Mouse (Mus musculus): ENCODE results near the gene Gimap4. TPM values are rescaled to one million over a fixed set of nuclear protein-coding genes. Genes with fewer than 3 reads are reported as not detected.

Gene Gimap4
- polyA plus RNA-seq (2015; fragmentation: Nextera tagmentation; extraction: Ambion mirVana) = 8.0 and 8.5 TPM in 2 replicates

- Histone ChIP-seq H3K4me2 (replicated peaks; ENCODE audit: low read depth) (no peak within 1 kb of the TSS), H3K9me3 (ENCODE audit: control insufficient read depth, low read length) (no peaks in the 10 kb centered on the region), H3K4me1 (replicated peaks; ENCODE audit: control insufficient read depth, insufficient read depth) (no peaks in the 10 kb centered on the region), H3K9ac (ENCODE audit: low read length) (no peak within 1 kb of the TSS), H3K27me3 (ENCODE audit: control insufficient read depth, insufficient read depth, low read length) (no peaks in the 10 kb centered on the region), H3K36me3 (ENCODE audit: control insufficient read depth, insufficient read depth, low read length) (no peaks in the 10 kb centered on the region), H3K4me3 (ENCODE audit: low read depth, low read length) (no peak within 1 kb of the TSS), H3K27ac (replicated peaks) (no peak within 1 kb of the TSS; the same call in 1 of the 2 replicates)
- WGBS = 62% methylated on average over 5 of the region's 5 CpGs
- peak; percentile 2 for DNase-seq (ENCODE audit: low spot score)
- TF ChIP-seq CTCF (IDR thresholded peaks at IDR 0.05; ENCODE audit: low read depth) (no peak), EP300 (optimal IDR thresholded peaks at IDR 0.05) (no peak)
- no peak for ATAC-seq (ENCODE audit: low FRiP score, low TSS enrichment)
Observed at GRCm38 (mm10) chr6:48684319-48684718, at the start of gene Gimap4. Gene Gimap4 (plus strand): TSS chr6:48684549.

- WGBS = 79% methylated on average over 2 of the region's 2 CpGs
- ATAC-seq (ENCODE audit: low FRiP score, low TSS enrichment) (no peak), DNase-seq (ENCODE audit: low spot score) (no peak)
- Histone ChIP-seq H3K36me3 (ENCODE audit: control insufficient read depth, insufficient read depth, low read length) (no peaks in the 10 kb centered on the region), H3K9ac (ENCODE audit: low read length) (no peak overlapping the region), H3K4me3 (ENCODE audit: low read depth, low read length) (no peak overlapping the region), H3K4me2 (replicated peaks; ENCODE audit: low read depth) (no peak overlapping the region), H3K27ac (replicated peaks) (no peak overlapping the region), H3K4me1 (replicated peaks; ENCODE audit: control insufficient read depth, insufficient read depth) (no peaks in the 10 kb centered on the region), H3K27me3 (ENCODE audit: control insufficient read depth, insufficient read depth, low read length) (no peaks in the 10 kb centered on the region), H3K9me3 (ENCODE audit: control insufficient read depth, low read length) (no peaks in the 10 kb centered on the region)
- TF ChIP-seq EP300 (optimal IDR thresholded peaks at IDR 0.05) = no peak
- no peak for TF ChIP-seq CTCF (IDR thresholded peaks at IDR 0.05; ENCODE audit: low read depth)
Observed at GRCm38 (mm10) chr6:48635105-48635504, 49.2 kb upstream of the Gimap4 start.

GRCm38 (mm10) chr6:48636515-48636914 is 47.8 kb upstream of the Gimap4 start:
- H3K36me3 ChIP-seq (ENCODE audit: control insufficient read depth, insufficient read depth, low read length) = no peaks in the 10 kb centered on the region
- DNase-seq (ENCODE audit: low spot score) (no peak), ATAC-seq (ENCODE audit: low FRiP score, low TSS enrichment) (no peak)
- no peak overlapping the region for H3K4me2 ChIP-seq (replicated peaks; ENCODE audit: low read depth)
- H3K27ac ChIP-seq (replicated peaks) = no peak overlapping the region
- TF ChIP-seq EP300 (optimal IDR thresholded peaks at IDR 0.05) (no peak), CTCF (IDR thresholded peaks at IDR 0.05; ENCODE audit: low read depth) (no peak)
- H3K9ac ChIP-seq (ENCODE audit: low read length) = no peak overlapping the region
- 68% methylated on average over 6 of the region's 6 CpGs for WGBS
- no peaks in the 10 kb centered on the region for H3K9me3 ChIP-seq (ENCODE audit: control insufficient read depth, low read length)
- no peaks in the 10 kb centered on the region for H3K4me1 ChIP-seq (replicated peaks; ENCODE audit: control insufficient read depth, insufficient read depth)
- H3K27me3 ChIP-seq (ENCODE audit: control insufficient read depth, insufficient read depth, low read length) = no peaks in the 10 kb centered on the region
- no peak overlapping the region for H3K4me3 ChIP-seq (ENCODE audit: low read depth, low read length)

- TF ChIP-seq CTCF (IDR thresholded peaks at IDR 0.05; ENCODE audit: low read depth) = no peak
- TF ChIP-seq EP300 (optimal IDR thresholded peaks at IDR 0.05) = no peak
- Histone ChIP-seq H3K4me1 (replicated peaks; ENCODE audit: control insufficient read depth, insufficient read depth) (no peaks in the 10 kb centered on the region), H3K9me3 (ENCODE audit: control insufficient read depth, low read length) (no peaks in the 10 kb centered on the region), H3K27me3 (ENCODE audit: control insufficient read depth, insufficient read depth, low read length) (no peaks in the 10 kb centered on the region), H3K27ac (replicated peaks) (no peak overlapping the region), H3K9ac (ENCODE audit: low read length) (no peak overlapping the region), H3K36me3 (ENCODE audit: control insufficient read depth, insufficient read depth, low read length) (no peaks in the 10 kb centered on the region), H3K4me3 (ENCODE audit: low read depth, low read length) (no peak overlapping the region), H3K4me2 (replicated peaks; ENCODE audit: low read depth) (no peak overlapping the region)
- no peak for DNase-seq (ENCODE audit: low spot score)
- 66% methylated on average over 6 of the region's 6 CpGs for WGBS
- no peak for ATAC-seq (ENCODE audit: low FRiP score, low TSS enrichment)
Observed at GRCm38 (mm10) chr6:48637811-48638500, 46.4 kb upstream of the Gimap4 start.

- Histone ChIP-seq H3K4me1 (replicated peaks; ENCODE audit: control insufficient read depth, insufficient read depth) (no peaks in the 10 kb centered on the region), H3K27me3 (ENCODE audit: control insufficient read depth, insufficient read depth, low read length) (no peaks in the 10 kb centered on the region), H3K4me2 (replicated peaks; ENCODE audit: low read depth) (no peak overlapping the region), H3K9me3 (ENCODE audit: control insufficient read depth, low read length) (no peaks in the 10 kb centered on the region), H3K4me3 (ENCODE audit: low read depth, low read length) (no peak overlapping the region), H3K27ac (replicated peaks) (no peak overlapping the region), H3K36me3 (ENCODE audit: control insufficient read depth, insufficient read depth, low read length) (no peaks in the 10 kb centered on the region), H3K9ac (ENCODE audit: low read length) (no peak overlapping the region)
- WGBS = 64% methylated on average over 2 of the region's 2 CpGs
- ATAC-seq (ENCODE audit: low FRiP score, low TSS enrichment) = no peak
- TF ChIP-seq EP300 (optimal IDR thresholded peaks at IDR 0.05) (no peak), CTCF (IDR thresholded peaks at IDR 0.05; ENCODE audit: low read depth) (no peak)
- no peak for DNase-seq (ENCODE audit: low spot score)
Observed at GRCm38 (mm10) chr6:48638553-48638952, 45.8 kb upstream of the Gimap4 start.

GRCm38 (mm10) chr6:48641391-48641790 is 43.0 kb upstream of the Gimap4 start:
- DNase-seq (ENCODE audit: low spot score) (no peak), ATAC-seq (ENCODE audit: low FRiP score, low TSS enrichment) (no peak)
- Histone ChIP-seq H3K9me3 (ENCODE audit: control insufficient read depth, low read length) (no peaks in the 10 kb centered on the region), H3K4me1 (replicated peaks; ENCODE audit: control insufficient read depth, insufficient read depth) (no peaks in the 10 kb centered on the region), H3K36me3 (ENCODE audit: control insufficient read depth, insufficient read depth, low read length) (no peaks in the 10 kb centered on the region), H3K4me3 (ENCODE audit: low read depth, low read length) (no peak overlapping the region), H3K27me3 (ENCODE audit: control insufficient read depth, insufficient read depth, low read length) (no peaks in the 10 kb centered on the region), H3K27ac (replicated peaks) (no peak overlapping the region), H3K9ac (ENCODE audit: low read length) (no peak overlapping the region), H3K4me2 (replicated peaks; ENCODE audit: low read depth) (no peak overlapping the region)
- TF ChIP-seq CTCF (IDR thresholded peaks at IDR 0.05; ENCODE audit: low read depth) (no peak), EP300 (optimal IDR thresholded peaks at IDR 0.05) (no peak)
- 63% methylated on average over 6 of the region's 6 CpGs for WGBS
